Mouse (Mus musculus): ENCODE data around the gene Gjd3.

Gjd3 gene

GRCm38 (mm10) chr11:98947969-98948569 is 34.7 kb downstream of the Gjd3 start:
- no peak for TF ChIP-seq GATA4 (IDR thresholded peaks at IDR 0.05; ENCODE audit: insufficient replicate concordance, low read length)

GRCm38 (mm10) chr11:98945605-98945977 is 37.2 kb downstream of the Gjd3 start:
- no peak for TF ChIP-seq GATA4 (IDR thresholded peaks at IDR 0.05; ENCODE audit: insufficient replicate concordance, low read length)

GRCm38 (mm10) chr11:98944897-98945604 is 37.8 kb downstream of the Gjd3 start:
- no peak for TF ChIP-seq GATA4 (IDR thresholded peaks at IDR 0.05; ENCODE audit: insufficient replicate concordance, low read length)

- TF ChIP-seq GATA4 (IDR thresholded peaks at IDR 0.05; ENCODE audit: insufficient replicate concordance, low read length) = no peak
Observed at GRCm38 (mm10) chr11:98943741-98944461, 38.9 kb downstream of the Gjd3 start.

- TF ChIP-seq GATA4 (IDR thresholded peaks at IDR 0.05; ENCODE audit: insufficient replicate concordance, low read length) = no peak
Observed at GRCm38 (mm10) chr11:98942923-98943641, 39.7 kb downstream of the Gjd3 start.

- no peak for TF ChIP-seq GATA4 (IDR thresholded peaks at IDR 0.05; ENCODE audit: insufficient replicate concordance, low read length)
Observed at GRCm38 (mm10) chr11:98942555-98942922, 40.3 kb downstream of the Gjd3 start.

- TF ChIP-seq GATA4 (IDR thresholded peaks at IDR 0.05; ENCODE audit: insufficient replicate concordance, low read length) = no peak
Observed at GRCm38 (mm10) chr11:98941826-98942550, 40.8 kb downstream of the Gjd3 start.

- TF ChIP-seq GATA4 (IDR thresholded peaks at IDR 0.05; ENCODE audit: insufficient replicate concordance, low read length) = no peak
Observed at GRCm38 (mm10) chr11:98941341-98941825, 41.4 kb downstream of the Gjd3 start.

- TF ChIP-seq GATA4 (IDR thresholded peaks at IDR 0.05; ENCODE audit: insufficient replicate concordance, low read length) = no peak
Observed at GRCm38 (mm10) chr11:98940776-98941175, 42.0 kb downstream of the Gjd3 start.

- no peak for TF ChIP-seq GATA4 (IDR thresholded peaks at IDR 0.05; ENCODE audit: insufficient replicate concordance, low read length)
Observed at GRCm38 (mm10) chr11:98939953-98940641, 42.7 kb downstream of the Gjd3 start.

GRCm38 (mm10) chr11:98939084-98939952 is 43.5 kb downstream of the Gjd3 start:
- TF ChIP-seq GATA4 (IDR thresholded peaks at IDR 0.05; ENCODE audit: insufficient replicate concordance, low read length) = no peak

GRCm38 (mm10) chr11:98938701-98939083 is 44.1 kb downstream of the Gjd3 start:
- TF ChIP-seq GATA4 (IDR thresholded peaks at IDR 0.05; ENCODE audit: insufficient replicate concordance, low read length) = no peak
